Mouse (Mus musculus) brain, embryonic 14.5 days (tissue): Measurements from ENCODE around the gene Pccb. TPM values are rescaled to one million over a fixed set of nuclear protein-coding genes. Genes with fewer than 3 reads are reported as not detected.
A peak's percentile ranks its signal among the peaks of the same experiment; 100 is the strongest.

Experiments
- DNase-seq: peaks from one replicate; pipeline ENCODE4 v3.0.0-alpha.2; 2011; ENCODE audit warnings: low read depth
- CTCF ChIP-seq: fragments of 200-500 bp; IDR thresholded peaks from 2 replicates; pipeline ENCODE4 v1.5.1; 2012; ENCODE audit warnings: inconsistent platforms, mild to moderate bottlenecking, moderate library complexity, borderline replicate concordance; ENCODE audit not compliant: insufficient read depth, insufficient read length; ENCODE audit errors: extremely low read depth
- POLR2A ChIP-seq: fragments of 200-500 bp; IDR thresholded peaks from 2 replicates; pipeline ENCODE4 v1.6.1; 2012; ENCODE audit warnings: mild to moderate bottlenecking, inconsistent platforms, borderline replicate concordance; ENCODE audit not compliant: poor library complexity, insufficient read depth, insufficient read length, severe bottlenecking; ENCODE audit errors: extremely low read depth
- polyA plus RNA-seq: library from polyadenylated mRNA; depleted of rRNA; stranded (reverse); fragments of >200 nt; gene quantifications from 2 replicates; pipeline ENCODE4 v1.2.3, GENCODE M21; 2012

The Pccb gene
- polyA plus RNA-seq, 1 experiment, result 62.7 TPM

- TF ChIP-seq CTCF (no peak), POLR2A (no peak)
- DNase-seq, result peak; percentile 8
Observed at GRCm38 (mm10) chr9:101072506-101072905, 37.8 kb upstream of the Pccb start.

GRCm38 (mm10) chr9:101069781-101070180 is 35.1 kb upstream of the Pccb start:
- no peak for DNase-seq
- no peak for TF ChIP-seq POLR2A
- TF ChIP-seq CTCF, result no peak

DNA sequence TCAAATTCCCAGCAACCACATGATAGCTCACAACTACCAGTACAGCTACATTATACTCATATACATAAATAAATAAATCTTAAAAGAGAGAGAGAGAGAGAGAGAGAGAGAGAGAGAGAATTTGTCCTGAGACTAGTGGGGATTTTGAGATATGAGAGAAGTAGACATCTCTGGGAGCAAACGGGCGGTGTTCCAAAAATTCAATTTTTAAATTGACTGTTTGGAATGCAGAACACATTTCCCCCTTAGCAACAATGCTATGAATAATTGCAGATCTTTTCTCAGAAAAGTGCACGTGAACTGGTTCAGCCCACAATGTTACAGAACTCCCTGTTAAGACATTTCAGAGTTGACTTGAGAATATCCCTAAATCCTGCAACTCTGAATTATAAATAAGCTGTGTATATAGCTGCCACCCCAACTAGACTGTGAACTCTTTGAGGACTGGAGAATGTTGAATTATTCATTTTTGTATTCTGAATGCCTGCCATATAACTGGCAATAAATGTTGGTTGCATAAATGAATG is 30.4 kb upstream of the Pccb start:
- peak; percentile 38 for DNase-seq
- TF ChIP-seq CTCF, result no peak
- TF ChIP-seq POLR2A, result no peak

DNA sequence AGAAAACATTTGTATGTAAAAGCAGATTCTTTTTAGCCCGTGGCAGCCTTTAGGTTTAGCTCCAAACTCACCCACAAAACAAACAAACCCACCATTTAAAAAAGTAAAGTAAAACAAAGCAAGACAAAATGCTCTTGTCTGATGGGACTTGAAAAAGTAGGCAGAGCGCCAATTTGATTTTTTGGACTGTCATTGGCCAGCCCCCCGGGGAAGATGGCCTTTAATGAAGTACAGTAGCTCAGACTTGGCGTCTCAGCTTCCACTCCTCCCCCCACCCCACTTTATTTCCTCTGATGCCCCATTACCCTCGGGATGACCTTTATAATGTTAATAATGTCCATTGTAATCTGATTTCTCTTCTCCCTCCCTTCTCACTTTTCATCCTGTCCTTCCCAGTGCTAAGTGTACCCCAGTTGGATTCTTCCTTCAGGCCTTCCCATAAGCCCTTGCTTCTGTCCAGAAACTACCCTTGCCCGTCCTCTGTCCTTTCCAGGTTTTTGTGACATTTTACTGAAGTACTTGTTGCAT is 27.6 kb upstream of the Pccb start:
- TF ChIP-seq POLR2A, result no peak
- TF ChIP-seq CTCF, result no peak
- no peak for DNase-seq

DNA sequence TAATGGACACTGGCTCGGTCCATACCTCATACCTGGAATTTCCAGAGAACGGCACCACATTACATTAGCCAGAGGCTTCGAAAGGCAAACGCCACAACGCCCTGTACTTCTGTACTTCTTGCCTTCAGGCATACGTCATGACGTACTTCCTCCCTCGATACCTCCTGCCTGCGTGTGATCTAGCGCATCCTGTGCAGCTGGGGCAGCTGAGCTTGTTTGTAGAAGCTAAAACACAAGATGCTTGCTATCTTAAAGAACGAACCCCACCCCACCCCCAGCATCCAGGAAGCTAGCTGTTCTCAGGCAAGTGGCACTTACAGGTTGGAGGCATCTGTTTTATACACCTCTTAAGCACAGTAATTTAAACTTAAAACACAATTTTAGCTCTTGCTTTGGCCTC is 26.3 kb upstream of the Pccb start:
- no peak for TF ChIP-seq CTCF
- no peak for TF ChIP-seq POLR2A
- DNase-seq, result no peak

DNA sequence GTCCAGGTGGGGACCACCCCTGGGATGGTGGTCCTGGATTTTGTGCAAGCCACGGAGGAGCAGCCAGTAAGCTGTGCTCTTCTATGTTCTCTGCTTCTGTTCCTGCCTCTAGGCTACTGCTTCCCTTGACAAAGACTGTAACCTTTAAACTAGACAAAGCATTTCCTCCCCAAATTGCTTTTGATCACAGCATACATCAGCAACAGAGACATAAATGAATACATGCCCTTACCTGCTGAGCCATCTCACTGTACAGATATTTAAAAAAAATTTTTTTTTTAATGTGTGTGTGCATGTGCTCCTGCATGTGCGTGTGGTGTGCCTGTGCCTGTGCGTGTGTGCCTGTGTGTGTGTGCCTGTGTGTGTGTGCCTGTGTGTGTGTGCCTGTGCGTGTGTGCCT is 22.5 kb upstream of the Pccb start:
- DNase-seq, result no peak
- no peak for TF ChIP-seq CTCF

- no peak for DNase-seq
- TF ChIP-seq POLR2A, result no peak
- TF ChIP-seq CTCF, result no peak
Observed at GRCm38 (mm10) chr9:101053279-101053678, 18.6 kb upstream of the Pccb start.

DNA sequence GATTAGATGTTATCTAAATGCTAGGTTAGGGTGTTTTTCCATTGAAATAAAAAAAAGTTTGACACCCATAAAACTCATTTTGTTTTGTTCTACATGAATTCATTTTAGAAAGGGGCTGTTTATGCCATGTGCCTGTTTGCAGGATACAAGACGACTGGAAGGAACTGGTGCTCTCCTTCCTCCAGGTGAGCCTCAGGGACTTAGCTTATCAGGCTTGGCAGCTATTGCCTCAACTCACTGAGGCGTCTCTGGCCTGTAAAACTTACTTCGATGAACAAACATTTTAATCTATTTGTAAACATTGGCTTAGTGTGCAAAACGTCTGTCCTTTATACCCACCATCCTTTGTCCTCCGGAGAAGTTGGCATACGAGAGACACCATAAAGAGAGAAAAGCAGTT is 18.0 kb upstream of the Pccb start:
- DNase-seq, result no peak
- TF ChIP-seq POLR2A (no peak), CTCF (no peak)

DNA sequence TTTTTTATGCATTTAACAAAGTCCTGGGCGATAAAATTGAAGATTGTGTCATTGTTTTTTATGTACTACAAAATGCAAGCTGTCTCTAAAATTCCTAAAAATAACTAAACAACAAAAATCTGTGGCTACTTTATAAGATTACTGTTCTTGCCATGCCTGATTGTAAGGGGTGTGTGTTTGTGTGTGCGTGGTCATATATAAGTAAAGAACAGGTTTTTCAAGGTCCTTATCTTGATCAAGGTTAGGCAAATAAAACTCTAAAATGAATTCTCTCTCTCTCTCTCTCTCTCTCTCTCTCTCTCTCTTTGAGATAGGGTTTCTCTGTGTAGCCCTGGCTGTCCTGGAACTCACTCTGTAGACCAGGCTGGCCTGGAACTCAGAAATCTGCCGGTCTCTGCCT is 17.3 kb upstream of the Pccb start:
- TF ChIP-seq POLR2A (no peak), CTCF (no peak)
- DNase-seq, result no peak

GRCm38 (mm10) chr9:101045710-101046338 is 11.1 kb upstream of the Pccb start:
- DNase-seq, result peak; percentile 7
- TF ChIP-seq CTCF, result no peak
- no peak for TF ChIP-seq POLR2A

DNA sequence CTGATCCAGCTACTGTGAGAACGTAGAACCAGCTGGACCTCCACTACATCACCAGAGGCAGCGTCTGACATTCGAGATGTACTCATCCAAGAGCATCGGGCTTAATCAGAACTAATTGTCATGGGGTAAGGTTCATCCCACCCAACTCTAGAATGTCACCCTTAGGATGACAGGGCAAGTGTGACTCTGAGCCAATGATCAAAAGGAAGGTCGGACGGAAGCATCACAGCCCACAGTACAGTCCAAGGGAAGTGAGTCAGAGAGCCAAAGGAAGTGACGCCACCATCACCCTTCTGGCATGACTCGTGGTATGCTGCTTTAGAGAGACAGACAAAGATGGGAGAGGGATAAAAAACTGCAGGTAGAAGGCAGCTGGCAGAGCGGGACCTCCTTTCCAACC is 7.6 kb upstream of the Pccb start:
- DNase-seq, result no peak

GRCm38 (mm10) chr9:101041508-101041907 is 6.8 kb upstream of the Pccb start:
- DNase-seq, result no peak
- TF ChIP-seq CTCF (no peak), POLR2A (no peak)

More for the DNA sequence above, 7.6 kb upstream of the Pccb start:
- TF ChIP-seq POLR2A (no peak), CTCF (no peak)

GRCm38 (mm10) chr9:101038634-101039033 is 3.9 kb upstream of the Pccb start:
- no peak for DNase-seq
- TF ChIP-seq CTCF, result no peak

GRCm38 (mm10) chr9:101037396-101037795 is 2.7 kb upstream of the Pccb start:
- DNase-seq, result no peak

More at GRCm38 (mm10) chr9:101037396-101037795, 2.7 kb upstream of the Pccb start:
- TF ChIP-seq POLR2A (no peak), CTCF (no peak)
